Mouse (Mus musculus) C2C12 (cell line): Measurements from ENCODE around the gene Rps6ka4.

Experiments
- CTCF ChIP-seq: IDR thresholded peaks from one replicate; pipeline ENCODE4 v1.5.1; 2011; ENCODE audit not compliant: control insufficient read depth, insufficient read depth, insufficient read length
- FOSL1 ChIP-seq: IDR thresholded peaks from one replicate; pipeline ENCODE4 v1.8.0; 2011; ENCODE audit warnings: mild to moderate bottlenecking, low read length; ENCODE audit not compliant: poor library complexity, insufficient read depth, severe bottlenecking
- USF1 ChIP-seq: IDR thresholded peaks from one replicate; pipeline ENCODE4 v1.6.1; 2011; ENCODE audit warnings: low read depth, mild to moderate bottlenecking, control low read depth, moderate library complexity

GRCm38 (mm10) chr19:6860706-6861105 lies 20.3 kb upstream of the Rps6ka4 start:
- no peak for TF ChIP-seq CTCF
- no peak for TF ChIP-seq USF1
- TF ChIP-seq FOSL1, result no peak
